Mouse (Mus musculus) lung, embryonic 14.5 days (tissue): ENCODE data around the gene Odf3. TPM values are rescaled to one million over a fixed set of nuclear protein-coding genes. Genes with fewer than 3 reads are reported as not detected.

Source experiments
- ATAC-seq: fragments of 200-750 bp; cut with Nextera tagmentation; 2 replicates; pipeline ENCODE4 v1.8.0; 2017; ENCODE audit warnings: mild to moderate bottlenecking, moderate TSS enrichment, moderate library complexity; ENCODE audit not compliant: insufficient read depth
- DNase-seq: peaks from one replicate; pipeline ENCODE4 v3.0.0-alpha.2; 2015
- H3K27ac ChIP-seq: fragments of 300-500 bp; sonication (generic); 2 replicates; pipeline ENCODE4 v1.5.1; 2014; ENCODE audit warnings: low read depth, mild to moderate bottlenecking, moderate library complexity
- H3K27me3 ChIP-seq: fragments of 300-500 bp; sonication (generic); 2 replicates; pipeline ENCODE4 v1.6.1; 2014; ENCODE audit warnings: low read length, control low read depth; ENCODE audit not compliant: insufficient read depth
- H3K36me3 ChIP-seq: fragments of 300-500 bp; sonication (generic); 2 replicates; pipeline ENCODE4 v1.6.1; 2014; ENCODE audit warnings: control low read depth; ENCODE audit not compliant: insufficient read depth
- H3K4me1 ChIP-seq: fragments of 300-500 bp; sonication (generic); 2 replicates; pipeline ENCODE4 v1.6.1; 2014; ENCODE audit warnings: antibody characterized with exemption, control low read depth; ENCODE audit not compliant: insufficient read depth
- H3K4me2 ChIP-seq: fragments of 300-500 bp; sonication (generic); 2 replicates; pipeline ENCODE4 v1.6.1; 2014; ENCODE audit warnings: mild to moderate bottlenecking
- H3K4me3 ChIP-seq: fragments of 300-500 bp; sonication (generic); 2 replicates; pipeline ENCODE4 v1.5.1; 2014; ENCODE audit warnings: low read depth, low read length
- H3K9ac ChIP-seq: fragments of 300-500 bp; sonication (generic); 2 replicates; pipeline ENCODE4 v1.6.1; 2014
- H3K9me3 ChIP-seq: fragments of 300-500 bp; sonication (generic); 2 replicates; pipeline ENCODE4 v1.6.1; 2016; ENCODE audit warnings: low read depth, low read length, control low read depth
- CTCF ChIP-seq: IDR thresholded peaks from 2 replicates; pipeline ENCODE4 v1.5.1; 2016; ENCODE audit warnings: antibody characterized with exemption, low read depth
- WGBS: fragments of 180-500 bp; shearing (Covaris S2); extraction: QIAGEN DNeasy Blood & Tissue Kit; methylation state at CpG from one replicate; pipeline ENCODE4 v1.1.7; 2014; 5-methylcytosine and 5-hydroxymethylcytosine counted together
- polyA plus RNA-seq: library from polyadenylated mRNA; unstranded; fragments of >200 nt; fragmentation: Nextera tagmentation; extraction: Ambion mirVana; gene quantifications from 2 replicates; pipeline ENCODE4 v1.2.1, GENCODE M21; 2014

Gene Odf3
- polyA plus RNA-seq: 0.18 TPM in 1 of 2 replicates, not detected in the other

DNA sequence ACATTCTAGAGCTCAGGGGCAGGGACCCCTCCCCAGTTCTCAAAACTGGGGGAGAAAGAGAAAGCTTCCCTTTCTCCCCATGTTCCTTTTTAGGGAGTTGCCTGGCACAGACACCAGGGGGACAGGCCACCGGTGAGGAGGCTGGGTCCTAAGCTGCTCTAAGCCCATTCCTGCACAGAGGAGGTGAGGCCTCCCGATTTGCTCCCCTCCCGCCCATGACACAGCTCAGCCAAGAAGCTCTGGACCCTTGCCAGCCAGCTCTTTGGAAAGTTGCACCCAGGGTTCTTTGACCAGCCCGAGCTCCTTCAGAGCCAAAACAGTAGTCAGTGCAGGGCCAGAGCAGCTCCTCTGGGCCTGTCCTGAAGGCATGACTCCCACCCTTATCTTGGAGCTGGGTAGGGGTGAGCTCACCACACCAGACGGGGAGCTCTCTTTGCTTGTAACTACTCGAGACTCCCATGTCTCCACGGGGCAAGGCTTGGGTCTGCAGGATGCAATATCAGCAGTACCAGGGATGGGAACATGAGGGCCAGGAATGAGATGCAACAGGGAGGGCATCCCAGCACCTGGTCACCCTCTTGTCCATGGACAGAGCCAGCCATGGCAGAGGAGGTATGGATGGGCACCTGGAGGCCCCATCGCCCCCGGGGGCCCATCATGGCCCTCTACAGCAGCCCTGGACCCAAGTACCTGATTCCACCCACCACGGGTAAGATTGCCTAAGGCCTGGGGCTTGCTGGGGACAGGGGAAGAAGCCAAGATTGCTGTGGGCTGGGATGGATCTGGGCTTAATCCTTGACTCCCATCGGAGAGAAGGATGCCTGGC is at the start of gene Odf3:
Gene Odf3 (plus strand): TSS at position 51 of the 826 bp plus-strand sequence.
- TF ChIP-seq CTCF: peak; percentile 16; the same call in 1 of the 2 replicates
- H3K9ac ChIP-seq: no peak within 1 kb of the TSS
- no peaks in the 10 kb centered on the region for H3K4me1 ChIP-seq
- DNase-seq: peak; percentile 81
- peak; percentile 9; the same call in 1 of the 2 replicates for ATAC-seq
- H3K36me3 ChIP-seq: peaks cover 18% of the 10 kb centered on the region
- H3K4me3 ChIP-seq: no peak within 1 kb of the TSS
- H3K27ac ChIP-seq: no peak within 1 kb of the TSS
- no peaks in the 10 kb centered on the region for H3K9me3 ChIP-seq
- 50% methylated on average over 11 of the region's 11 CpGs for WGBS
- no peaks in the 10 kb centered on the region for H3K27me3 ChIP-seq
- H3K4me2 ChIP-seq: no peak within 1 kb of the TSS

DNA sequence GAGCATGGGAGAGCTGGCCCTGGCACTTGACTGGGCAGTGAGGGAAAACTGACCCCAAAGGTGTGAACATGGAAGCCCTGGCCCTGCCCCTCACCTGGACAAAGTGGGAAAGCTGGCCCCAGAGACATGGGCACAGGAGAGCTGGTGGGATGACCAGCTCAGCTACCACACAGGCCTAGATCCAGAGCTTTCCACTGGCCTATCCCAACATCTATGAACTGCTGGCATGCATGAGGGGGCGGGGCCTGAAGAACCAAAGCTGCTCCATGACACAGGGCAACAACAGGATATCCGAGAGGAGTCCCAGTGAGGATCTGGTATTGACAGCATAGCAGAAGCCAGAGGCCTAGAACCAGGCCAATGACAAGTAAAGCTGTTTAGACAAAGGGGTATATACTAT is 49.4 kb upstream of the Odf3 start:
- H3K27me3 ChIP-seq: no peaks in the 10 kb centered on the region
- H3K4me3 ChIP-seq: no peak overlapping the region
- no peaks in the 10 kb centered on the region for H3K9me3 ChIP-seq
- DNase-seq: no peak
- WGBS: 56% methylated on average over 2 of the region's 2 CpGs
- no peak overlapping the region for H3K27ac ChIP-seq
- no peak overlapping the region for H3K4me2 ChIP-seq
- ATAC-seq: no peak
- H3K36me3 ChIP-seq: no peaks in the 10 kb centered on the region
- H3K9ac ChIP-seq: no peak overlapping the region
- H3K4me1 ChIP-seq: no peaks in the 10 kb centered on the region
- no peak for TF ChIP-seq CTCF

DNA sequence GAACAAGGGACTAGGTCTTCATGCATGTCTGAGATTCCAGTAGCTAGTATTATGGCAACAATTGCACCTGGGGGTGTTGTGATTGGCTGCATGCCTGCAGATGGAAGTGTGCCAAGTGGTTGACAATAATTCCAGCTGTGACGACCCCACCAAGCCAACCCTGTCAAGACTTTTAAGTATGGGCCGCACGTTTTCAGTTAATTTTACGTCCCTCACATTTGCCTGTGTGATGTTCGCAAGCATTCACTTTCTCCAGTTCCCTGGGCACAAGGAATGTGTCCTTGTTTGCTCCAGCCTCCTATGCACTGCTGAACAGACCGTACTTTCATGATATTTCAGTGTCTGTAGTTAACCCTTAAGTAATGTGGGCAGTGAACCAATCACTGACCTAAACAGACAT is 45.0 kb upstream of the Odf3 start:
- no peak overlapping the region for H3K4me2 ChIP-seq
- H3K36me3 ChIP-seq: no peaks in the 10 kb centered on the region
- TF ChIP-seq CTCF: no peak
- no peak overlapping the region for H3K4me3 ChIP-seq
- no peak overlapping the region for H3K9ac ChIP-seq
- H3K4me1 ChIP-seq: no peaks in the 10 kb centered on the region
- ATAC-seq: no peak
- no peak overlapping the region for H3K27ac ChIP-seq
- no peaks in the 10 kb centered on the region for H3K27me3 ChIP-seq
- DNase-seq: no peak
- H3K9me3 ChIP-seq: no peaks in the 10 kb centered on the region
- WGBS: 68% methylated on average over 6 of the region's 6 CpGs

DNA sequence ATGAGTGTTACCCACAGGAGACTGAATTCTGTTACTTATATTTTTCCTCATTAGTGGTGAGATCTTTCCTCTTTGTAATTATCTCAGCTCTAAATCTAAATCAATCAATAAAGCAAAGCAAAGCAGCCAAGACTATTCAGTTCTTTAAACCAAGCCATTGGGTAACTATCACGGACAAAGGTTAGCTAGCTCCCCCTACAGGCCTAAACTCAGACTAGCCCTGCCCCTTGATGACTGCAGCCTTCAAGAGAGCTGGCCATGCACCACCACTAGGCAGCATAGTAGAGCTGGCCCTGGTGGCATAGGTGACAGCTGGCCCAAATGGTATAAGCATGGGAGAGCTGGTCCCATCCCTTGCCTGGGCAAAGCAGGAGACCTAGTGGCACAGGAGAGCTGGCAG is 41.9 kb upstream of the Odf3 start:
- Histone ChIP-seq H3K4me1 (no peaks in the 10 kb centered on the region), H3K9ac (no peak overlapping the region), H3K9me3 (no peaks in the 10 kb centered on the region), H3K27ac (no peak overlapping the region), H3K4me3 (no peak overlapping the region), H3K36me3 (no peaks in the 10 kb centered on the region), H3K27me3 (no peaks in the 10 kb centered on the region), H3K4me2 (no peak overlapping the region)
- ATAC-seq: no peak; the same call in 1 of the 2 replicates
- WGBS: 15% methylated on average over 1 of the region's 1 CpGs
- peak; percentile 59 for DNase-seq
- TF ChIP-seq CTCF: peak; percentile 65

- no peak overlapping the region for H3K9ac ChIP-seq
- no peak overlapping the region for H3K4me3 ChIP-seq
- H3K9me3 ChIP-seq: no peaks in the 10 kb centered on the region
- 83% methylated on average over 6 of the region's 6 CpGs for WGBS
- H3K27ac ChIP-seq: no peak overlapping the region
- no peak for TF ChIP-seq CTCF
- ATAC-seq (no peak), DNase-seq (no peak)
- H3K36me3 ChIP-seq: no peaks in the 10 kb centered on the region
- H3K4me1 ChIP-seq: no peaks in the 10 kb centered on the region
- H3K4me2 ChIP-seq: no peak overlapping the region
- no peaks in the 10 kb centered on the region for H3K27me3 ChIP-seq
Measured at GRCm38 (mm10) chr7:140810496-140810895, 37.1 kb upstream of the Odf3 start.

GRCm38 (mm10) chr7:140811714-140812113 is 35.9 kb upstream of the Odf3 start:
- Histone ChIP-seq H3K9ac (no peak overlapping the region), H3K4me3 (no peak overlapping the region), H3K27ac (no peak overlapping the region), H3K27me3 (no peaks in the 10 kb centered on the region), H3K4me2 (no peak overlapping the region), H3K36me3 (no peaks in the 10 kb centered on the region), H3K4me1 (no peaks in the 10 kb centered on the region), H3K9me3 (no peaks in the 10 kb centered on the region)
- ATAC-seq (no peak), DNase-seq (no peak)
- WGBS: 79% methylated on average over 13 of the region's 13 CpGs
- no peak for TF ChIP-seq CTCF

- DNase-seq (no peak), ATAC-seq (no peak)
- TF ChIP-seq CTCF: no peak
- Histone ChIP-seq H3K36me3 (no peaks in the 10 kb centered on the region), H3K27me3 (no peaks in the 10 kb centered on the region), H3K27ac (no peak overlapping the region), H3K4me1 (no peaks in the 10 kb centered on the region), H3K4me3 (no peak overlapping the region), H3K4me2 (no peak overlapping the region), H3K9ac (no peak overlapping the region), H3K9me3 (no peaks in the 10 kb centered on the region)
- 84% methylated on average over 12 of the region's 12 CpGs for WGBS
Measured at GRCm38 (mm10) chr7:140812850-140813249, 34.8 kb upstream of the Odf3 start.
